37 mouse cellular contexts compared by ENCODE assay signal in the genomic region with DNA sequence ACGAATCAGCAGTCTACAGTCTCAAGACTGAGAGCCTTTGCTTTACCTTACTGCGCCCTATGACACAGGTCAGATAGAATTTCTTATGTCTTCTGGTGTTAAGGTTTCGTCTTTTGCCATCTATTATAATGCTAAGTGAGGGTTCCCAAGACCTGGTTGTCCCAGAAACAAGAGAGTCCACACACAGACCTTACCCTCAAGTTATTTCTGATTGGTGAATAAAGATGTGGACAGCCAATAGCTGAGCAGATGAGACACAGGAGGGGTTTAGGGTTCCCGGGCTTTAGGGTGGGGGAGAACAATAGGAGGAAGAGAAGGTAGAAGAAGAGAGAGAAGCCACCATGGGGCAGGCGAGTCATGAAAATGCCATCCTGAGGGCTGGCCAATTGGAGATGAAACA. TPM values are rescaled to one million over a fixed set of nuclear protein-coding genes. Genes with fewer than 3 reads are reported as not detected.
"Had no signal": no experiment of that assay in that cellular context is flagged by ENCODE, and none has a peak within 500 bp of the region (broad histone marks: within the 10 kb centered on the region; RNA-seq: fewer than 3 reads in every experiment).

No protein-coding gene starts in this region.

- H3K9me3 ChIP-seq: heart, embryonic 13.5 days; heart, embryonic 15.5 days; hindbrain, embryonic 13.5 days; hindbrain, embryonic 15.5 days; kidney, embryonic 15.5 days; limb, embryonic 13.5 days; limb, embryonic 15.5 days; liver, embryonic 12.5 days had no signal

- H3K27me3 ChIP-seq: heart, embryonic 13.5 days; heart, embryonic 15.5 days; hindbrain, embryonic 13.5 days; hindbrain, embryonic 15.5 days; kidney, embryonic 15.5 days; limb, embryonic 13.5 days; limb, embryonic 15.5 days; liver, embryonic 12.5 days had no signal

- H3K4me3 ChIP-seq: gastrocnemius, adult 2 months; heart, embryonic 13.5 days; heart, embryonic 15.5 days; hindbrain, embryonic 13.5 days; hindbrain, embryonic 15.5 days; kidney, embryonic 15.5 days; layer of hippocampus, adult 2 months; left cerebral cortex, adult 2 months; limb, embryonic 13.5 days; limb, embryonic 15.5 days; liver, embryonic 12.5 days had no signal

- DNase-seq: gastrocnemius, adult 2 months; gastrocnemius, postnatal 10 days; gastrocnemius, postnatal 25 days; heart, adult 18-20 months; heart, postnatal 14 days; heart, postnatal 36 days; kidney, adult 11 months; kidney, adult 2 months; kidney, adult 9 months; kidney, postnatal 14 days; kidney, postnatal 4 days; left cerebral cortex, postnatal 4 days had no signal

- H3K4me1 ChIP-seq: heart, embryonic 15.5 days; hindbrain, embryonic 13.5 days; hindbrain, embryonic 15.5 days; limb, embryonic 13.5 days; limb, embryonic 15.5 days had no signal

- H3K27ac ChIP-seq: gastrocnemius, adult 2 months; heart, embryonic 13.5 days; heart, embryonic 15.5 days; hindbrain, embryonic 13.5 days; hindbrain, embryonic 15.5 days; hindbrain, postnatal 0 days; kidney, embryonic 15.5 days; kidney, postnatal 0 days; layer of hippocampus, adult 2 months; left cerebral cortex, adult 2 months; limb, embryonic 13.5 days; limb, embryonic 15.5 days; liver, embryonic 12.5 days; liver, embryonic 14.5 days had no signal

- H3K9ac ChIP-seq: heart, embryonic 13.5 days; heart, embryonic 15.5 days; hindbrain, embryonic 13.5 days; hindbrain, embryonic 15.5 days; kidney, embryonic 15.5 days; limb, embryonic 13.5 days; limb, embryonic 15.5 days; liver, embryonic 12.5 days; liver, embryonic 14.5 days had no signal

RNA-seq across cellular contexts. Expression of gene Cyp2ab1, which starts 50.1 kb away (rescaled TPM):
- total RNA-seq: gastrocnemius, postnatal 10 days; layer of hippocampus, adult 2 months; layer of hippocampus, postnatal 10 days; layer of hippocampus, postnatal 25 days; left cerebral cortex, adult 2 months; left cerebral cortex, postnatal 10 days; left cerebral cortex, postnatal 25 days; left cerebral cortex, postnatal 4 days; liver, adult 2 months had no signal
- polyA plus RNA-seq: heart, embryonic 11.5 days; heart, embryonic 13.5 days; heart, embryonic 15.5 days; heart, postnatal 0 days; hindbrain, embryonic 11.5 days; hindbrain, embryonic 13.5 days; hindbrain, embryonic 15.5 days; hindbrain, postnatal 0 days; intestine, embryonic 14.5 days; intestine, embryonic 16.5 days; kidney, embryonic 15.5 days; kidney, postnatal 0 days; limb, embryonic 11.5 days; limb, embryonic 13.5 days; liver, embryonic 12.5 days; liver, embryonic 14.5 days; liver, embryonic 16.5 days had no signal
